Mouse (Mus musculus): ENCODE measurements around the gene Lrrc8d.

DNA sequence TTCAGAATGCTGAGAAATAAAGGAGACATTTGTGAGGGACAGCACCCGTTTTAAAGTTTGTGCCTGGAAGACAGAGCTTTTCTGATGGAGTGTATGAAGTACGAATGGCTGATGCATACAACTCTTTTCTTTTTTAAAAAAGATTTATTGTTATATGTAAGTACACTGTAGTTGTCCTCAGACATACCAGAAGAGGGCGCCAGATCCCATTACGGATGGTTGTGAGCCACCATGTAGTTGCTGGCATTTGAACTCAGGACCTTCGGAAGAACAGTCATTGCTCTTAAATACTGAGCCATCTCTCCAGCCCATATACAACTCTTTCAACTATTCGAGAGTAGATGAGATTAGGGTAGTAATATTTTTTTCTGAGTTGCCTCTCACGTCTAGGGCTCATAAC is 8.1 kb upstream of the Lrrc8d start:
- no peak for TF ChIP-seq CTCF (IDR thresholded peaks at IDR 0.05; ENCODE audit: borderline replicate concordance, insufficient read depth, low read length)
- no peak for TF ChIP-seq POLR2A (IDR thresholded peaks at IDR 0.05; ENCODE audit: low read depth, low read length)

Measured in embryonic fibroblast, embryonic 13.5 days (primary cell).